Mouse (Mus musculus) kidney, adult 11 months (tissue): ENCODE measurements around the gene Trpm8.

Experiments used
- DNase-seq: peaks from one replicate; pipeline ENCODE4 v3.0.0; 2022

Gene Trpm8

GRCm38 (mm10) chr1:88366881-88367644 is 89.6 kb downstream of the Trpm8 start:
- no peak for DNase-seq

- no peak for DNase-seq
Measured at GRCm38 (mm10) chr1:88378446-88378845, 101.0 kb downstream of the Trpm8 start.

- DNase-seq = no peak
Measured at GRCm38 (mm10) chr1:88391632-88392031, 114.2 kb downstream of the Trpm8 start.

- no peak for DNase-seq
Measured at GRCm38 (mm10) chr1:88393321-88393720, 115.9 kb downstream of the Trpm8 start.

- peak; percentile 23 for DNase-seq
Measured at GRCm38 (mm10) chr1:88403378-88403777, 125.9 kb downstream of the Trpm8 start.

GRCm38 (mm10) chr1:88406078-88406806 is 128.8 kb downstream of the Trpm8 start:
- DNase-seq = peak; percentile 51

GRCm38 (mm10) chr1:88406807-88407198 is 129.3 kb downstream of the Trpm8 start, which contains the start of gene Spp2:
TSS of gene Spp2 (plus strand) at chr1:88406961.
- DNase-seq = peak; percentile 68

GRCm38 (mm10) chr1:88408340-88408739 is 130.9 kb downstream of the Trpm8 start:
- DNase-seq = peak; percentile 65

GRCm38 (mm10) chr1:88412013-88412412 is 134.6 kb downstream of the Trpm8 start:
- DNase-seq = no peak

GRCm38 (mm10) chr1:88418943-88419342 is 141.5 kb downstream of the Trpm8 start:
- peak; percentile 23 for DNase-seq

GRCm38 (mm10) chr1:88422045-88422444 is 144.6 kb downstream of the Trpm8 start:
- DNase-seq = peak; percentile 55

- no peak for DNase-seq
Measured at GRCm38 (mm10) chr1:88422846-88423395, 145.5 kb downstream of the Trpm8 start.

GRCm38 (mm10) chr1:88424602-88425252 is 147.3 kb downstream of the Trpm8 start:
- peak; percentile 50 for DNase-seq

- no peak for DNase-seq
Measured at GRCm38 (mm10) chr1:88427987-88428741, 150.7 kb downstream of the Trpm8 start.

- DNase-seq = no peak
Measured at GRCm38 (mm10) chr1:88429413-88429812, 152.0 kb downstream of the Trpm8 start.

GRCm38 (mm10) chr1:88431262-88431661 is 153.8 kb downstream of the Trpm8 start:
- no peak for DNase-seq

- DNase-seq = no peak
Measured at GRCm38 (mm10) chr1:88432601-88433000, 155.1 kb downstream of the Trpm8 start.

GRCm38 (mm10) chr1:88433096-88433883 is 155.8 kb downstream of the Trpm8 start:
- DNase-seq = no peak

- no peak for DNase-seq
Measured at GRCm38 (mm10) chr1:88434057-88434456, 156.6 kb downstream of the Trpm8 start.

GRCm38 (mm10) chr1:88437206-88438126 is 160.0 kb downstream of the Trpm8 start:
- DNase-seq = no peak
